Mouse (Mus musculus) gastrocnemius, adult 8-10 months (tissue): ENCODE results near the gene Gm49387. TPM values are rescaled to one million over a fixed set of nuclear protein-coding genes. Genes with fewer than 3 reads are reported as not detected.

Experiments used
- DNase-seq, 2 experiments: peaks; one replicate each; pipeline ENCODE4 v3.0.0; 2022; ENCODE audit warnings: low spot score in 2 of 2
- total RNA-seq, 4 experiments: library from RNA; stranded (reverse); gene quantifications; 2 replicates each; pipeline ENCODE4 v1.2.4; 2022

Gm49387 gene
- total RNA-seq, 4 experiments from 2014 or later: not detected

DNA sequence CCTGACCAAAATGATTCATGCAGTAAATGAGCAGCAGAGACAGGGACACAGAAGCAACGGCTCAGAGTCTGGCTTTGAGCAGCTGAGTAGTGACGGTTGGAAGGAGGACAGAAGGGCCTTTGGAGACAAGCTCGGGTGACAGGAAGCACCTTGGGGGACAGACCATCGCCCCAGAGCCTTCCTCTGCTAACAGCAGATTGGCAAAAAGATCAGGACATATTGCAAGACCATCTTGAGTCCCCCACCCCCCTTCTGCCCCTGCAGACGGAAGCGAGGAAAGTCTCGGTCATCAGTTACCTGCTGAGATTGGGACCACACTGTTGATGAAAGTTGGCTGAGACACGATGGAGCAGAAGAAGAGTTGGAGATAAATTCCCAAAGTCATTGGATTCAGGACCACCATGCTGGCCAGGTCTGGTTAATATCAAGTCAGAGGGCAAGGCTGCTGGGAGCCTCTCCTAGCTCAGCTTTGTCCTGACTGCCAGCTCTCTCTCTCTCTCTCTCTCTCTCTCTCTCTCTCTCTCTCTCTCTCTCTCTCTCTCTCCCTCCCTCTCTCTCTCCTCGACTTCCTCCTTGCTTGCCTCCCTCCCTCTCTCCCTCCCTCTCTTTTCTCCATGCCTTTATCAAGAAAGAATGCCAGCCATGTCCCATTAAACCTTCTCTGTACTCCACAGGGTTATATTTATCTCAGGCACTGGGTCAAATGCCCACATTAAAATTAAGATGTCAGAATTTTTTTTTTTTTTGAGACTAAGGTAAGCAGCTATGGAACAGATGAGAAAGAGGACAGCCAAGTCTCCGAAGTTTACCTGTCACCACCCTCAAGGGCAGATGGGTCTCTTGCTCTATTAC is 63.6 kb downstream of the Gm49387 start:
- no peak for DNase-seq

DNA sequence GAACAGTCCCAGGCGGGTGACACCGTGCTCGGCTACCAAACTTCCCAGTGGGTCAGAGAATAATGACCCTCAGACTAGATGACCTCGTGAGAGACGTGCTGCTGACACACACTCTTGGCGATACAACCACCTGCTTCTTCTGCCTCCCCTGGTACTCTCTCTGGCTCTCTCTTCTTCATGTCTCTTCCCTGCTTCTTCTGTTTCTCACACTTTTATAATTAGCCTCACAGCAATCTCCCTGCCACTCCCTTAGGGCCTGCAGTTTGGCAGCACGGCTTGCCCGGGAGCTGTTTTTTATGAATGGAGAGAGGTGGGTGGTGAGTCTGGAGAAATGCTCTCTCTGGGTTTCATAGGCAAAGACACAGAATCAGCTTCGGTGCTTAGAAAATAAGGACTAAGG is 64.8 kb downstream of the Gm49387 start:
- DNase-seq: peak in 1 of 2 experiments; percentile 30

DNA sequence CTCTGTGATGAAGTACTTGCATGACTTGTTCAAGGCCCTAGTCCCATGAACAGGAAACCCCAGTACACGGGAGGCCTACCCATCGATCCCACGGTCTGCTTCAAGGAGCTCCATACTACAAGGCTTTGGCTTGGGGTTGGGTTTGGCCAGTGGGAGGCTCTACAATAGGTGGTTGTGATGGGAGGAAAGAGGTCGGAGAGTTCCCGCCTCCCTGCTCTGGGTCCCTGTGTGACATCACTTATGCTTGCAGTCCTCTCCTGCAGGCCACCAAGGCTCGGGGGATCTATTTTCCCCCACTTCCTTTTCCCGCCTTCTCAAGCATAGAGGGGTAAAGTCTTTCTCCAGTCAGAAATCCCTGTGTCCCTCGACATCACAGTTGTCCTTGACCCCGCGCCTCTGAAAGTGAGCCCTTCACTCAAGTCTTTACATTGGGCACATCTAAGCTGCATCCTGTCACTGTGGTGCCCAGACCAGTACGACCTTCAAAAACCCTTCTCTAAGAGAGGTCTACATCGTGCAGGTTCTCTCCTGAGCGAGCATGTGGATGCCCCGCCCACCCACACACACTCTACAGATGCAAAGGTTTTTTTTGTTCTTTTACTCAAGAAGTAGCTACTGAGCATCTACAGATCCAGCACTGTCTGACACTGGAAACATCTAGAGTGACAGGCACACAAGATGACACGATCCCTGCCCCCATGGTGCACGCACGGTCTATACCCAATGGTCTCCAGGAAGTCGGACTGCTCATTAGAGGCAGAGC is 65.6 kb downstream of the Gm49387 start:
- no peak for DNase-seq

DNA sequence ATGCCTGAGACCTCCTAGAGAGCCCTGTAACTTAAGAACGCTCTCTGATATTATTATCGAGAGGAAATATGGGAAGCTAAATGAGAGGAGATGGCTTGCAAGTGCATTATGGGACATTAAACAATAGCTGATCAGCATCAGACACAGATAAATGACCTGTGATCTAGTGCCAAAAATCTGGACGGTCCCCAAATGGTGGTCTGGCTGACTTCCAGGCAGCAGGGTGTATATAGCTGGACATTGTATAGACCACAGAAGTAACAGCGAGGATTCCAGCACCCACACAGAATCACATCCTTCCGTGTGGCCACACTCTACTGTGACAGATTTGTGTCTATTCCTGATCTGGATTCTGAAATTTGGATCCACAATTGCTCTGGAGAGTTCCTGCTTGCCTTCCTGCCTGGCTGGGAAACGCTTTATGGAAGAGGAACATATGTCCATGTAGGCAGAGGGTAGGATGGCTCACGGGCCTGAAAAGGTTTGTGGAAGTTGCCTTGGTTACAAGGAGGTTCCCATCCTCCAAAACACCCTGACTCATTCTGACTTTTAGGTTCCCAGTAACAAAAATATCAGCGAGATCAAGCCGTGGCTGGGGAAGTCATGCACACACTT is 68.0 kb downstream of the Gm49387 start:
- DNase-seq: no peak

DNA sequence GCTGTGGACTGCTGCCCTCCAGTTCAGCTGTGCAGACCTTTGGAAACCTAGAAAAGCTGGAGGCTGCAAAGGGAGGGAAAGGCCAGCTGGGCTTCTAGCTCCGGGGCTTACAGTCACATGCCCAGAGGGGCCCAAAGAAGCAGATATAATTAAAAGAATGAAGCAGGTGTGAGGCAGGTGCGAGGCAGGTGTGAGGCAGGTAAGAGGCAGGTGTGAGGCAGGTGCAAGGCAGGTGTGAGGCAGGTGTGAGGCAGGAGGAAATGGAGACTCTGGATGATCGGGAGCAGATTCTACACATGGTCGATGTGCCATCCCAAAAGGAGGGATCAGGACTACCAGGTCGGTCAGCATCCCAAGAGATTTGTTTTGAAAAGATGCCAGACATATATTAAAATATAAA is 69.3 kb downstream of the Gm49387 start:
- no peak for DNase-seq

DNA sequence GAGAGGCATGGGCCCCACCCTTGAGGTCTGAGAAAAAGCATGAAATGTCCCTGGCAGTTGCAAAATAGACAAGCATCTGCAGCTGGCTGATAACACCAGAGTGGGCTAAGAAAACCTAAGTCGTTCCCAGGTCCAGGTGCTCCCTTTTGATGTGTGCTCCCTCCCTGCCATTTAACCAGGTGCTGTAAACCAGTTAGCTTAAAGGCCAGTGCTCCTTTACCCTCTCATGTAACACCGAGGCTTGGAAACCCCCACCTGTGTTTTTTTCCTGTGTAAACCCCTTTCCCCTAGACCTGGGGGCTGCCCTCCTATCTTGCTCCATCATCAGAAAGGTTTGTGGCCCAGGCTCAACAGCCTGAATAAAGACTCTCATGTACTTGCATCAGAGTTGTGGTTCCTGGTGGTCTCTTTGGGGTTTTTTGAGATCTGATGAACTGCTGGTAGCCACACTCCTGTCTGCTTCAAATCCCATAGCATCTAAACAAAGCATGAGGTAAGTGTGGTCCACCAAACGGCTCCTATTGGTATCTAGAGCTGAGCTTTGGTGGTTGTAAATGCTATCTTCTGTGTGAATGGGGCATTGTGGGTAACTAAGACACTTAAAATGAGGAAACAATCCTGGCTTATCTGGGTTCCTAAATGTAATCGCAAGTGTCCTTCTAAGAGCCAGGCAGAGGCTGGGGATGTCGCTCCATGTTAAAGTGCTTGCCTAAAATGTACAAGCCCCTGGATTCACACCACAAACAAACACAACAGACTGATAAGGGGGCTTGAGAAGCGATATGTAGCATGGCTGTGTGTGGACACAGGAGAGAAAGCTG is 70.3 kb downstream of the Gm49387 start:
- DNase-seq: no peak

DNA sequence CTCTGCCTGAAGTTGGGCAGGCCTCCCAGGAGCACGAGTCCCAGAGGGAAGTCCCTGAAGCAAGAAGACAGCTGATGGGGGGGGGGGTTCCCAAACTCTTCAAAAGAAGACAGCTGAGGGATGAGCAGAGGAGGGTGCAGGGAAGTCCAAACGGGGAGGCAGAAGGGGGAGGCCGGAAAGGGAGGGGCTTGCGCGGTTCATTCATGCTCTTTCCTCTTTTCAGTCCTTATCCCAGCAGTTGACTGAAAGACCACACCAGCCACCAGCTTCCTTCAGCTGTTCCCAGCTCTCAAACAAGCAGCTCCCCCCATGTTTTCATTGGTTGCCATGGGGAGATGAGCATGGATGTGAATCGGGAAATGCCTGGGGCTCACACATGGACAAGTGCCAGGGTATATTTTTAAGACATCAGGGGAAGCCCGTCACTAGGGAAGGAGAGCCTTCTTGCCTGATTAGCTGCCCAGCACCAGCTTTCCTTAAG is 71.5 kb downstream of the Gm49387 start:
- DNase-seq: no peak

DNA sequence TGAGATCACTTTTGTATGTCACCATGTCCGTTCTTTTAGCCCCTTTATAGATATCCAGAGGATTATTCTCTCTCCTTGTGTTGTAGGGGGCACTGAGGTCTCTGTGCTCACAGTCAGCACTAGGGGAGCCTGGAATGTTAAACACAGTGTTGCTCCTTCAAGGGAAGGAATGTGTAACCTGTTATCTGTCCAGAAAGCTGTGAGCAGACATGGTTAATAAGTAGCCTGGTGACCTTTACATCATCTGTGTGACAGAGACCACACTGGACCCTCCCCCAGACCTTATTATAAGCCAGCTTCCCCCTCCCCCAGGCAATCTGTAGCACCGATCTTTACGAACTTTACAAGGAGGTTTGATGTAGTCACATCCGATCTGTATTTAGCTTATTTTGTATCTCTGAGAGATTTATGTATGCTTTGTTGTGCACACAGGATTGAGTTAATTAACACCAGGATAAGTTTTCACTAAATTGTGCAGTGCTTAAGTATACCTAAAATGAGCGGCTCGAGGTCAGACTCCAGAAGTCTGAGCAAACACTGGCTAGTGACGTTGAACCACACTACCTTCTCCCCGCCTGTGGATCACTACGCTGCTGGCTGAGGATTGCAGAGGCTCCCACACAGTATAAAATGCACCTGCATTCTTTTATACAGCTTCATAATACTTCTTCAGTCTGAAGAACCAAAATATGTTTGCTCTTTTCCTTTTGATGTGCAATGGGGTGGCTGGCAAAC is 75.0 kb downstream of the Gm49387 start:
- no peak for DNase-seq

DNA sequence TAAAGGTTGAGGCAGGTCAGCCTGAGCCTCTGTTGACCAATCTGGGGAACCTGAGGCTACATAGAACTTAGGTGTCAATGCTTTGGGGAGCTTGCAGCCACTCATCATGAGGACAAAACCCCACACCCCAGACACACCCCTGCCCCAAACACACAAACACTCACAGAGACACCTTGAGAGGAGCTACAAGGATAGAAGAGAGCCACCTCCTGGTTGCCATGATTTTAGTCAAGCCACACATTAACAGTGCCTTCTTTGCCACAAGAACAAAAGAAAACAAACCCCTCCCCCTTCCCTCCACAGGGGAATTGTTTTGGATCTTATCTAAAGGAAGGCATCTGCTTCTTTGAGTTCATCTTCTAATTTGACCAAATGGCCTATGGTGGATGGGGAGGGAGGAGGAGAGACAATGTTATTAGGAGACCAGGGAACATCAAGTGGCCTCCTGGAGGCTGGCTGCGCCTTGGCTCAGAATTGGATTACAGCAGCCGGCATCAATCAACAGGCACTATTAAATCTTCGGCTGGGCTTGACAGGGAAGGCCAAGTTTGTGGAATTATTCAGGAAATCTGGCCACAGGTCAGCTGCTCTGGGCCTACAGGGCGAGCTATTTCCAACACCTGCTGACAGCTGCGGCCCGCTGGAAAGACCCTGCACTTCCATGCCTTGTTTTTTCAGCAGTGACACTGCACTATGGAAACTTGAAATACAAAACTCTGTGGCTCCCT is 76.1 kb downstream of the Gm49387 start:
- DNase-seq: peak in 1 of 2 experiments; percentile 22

DNA sequence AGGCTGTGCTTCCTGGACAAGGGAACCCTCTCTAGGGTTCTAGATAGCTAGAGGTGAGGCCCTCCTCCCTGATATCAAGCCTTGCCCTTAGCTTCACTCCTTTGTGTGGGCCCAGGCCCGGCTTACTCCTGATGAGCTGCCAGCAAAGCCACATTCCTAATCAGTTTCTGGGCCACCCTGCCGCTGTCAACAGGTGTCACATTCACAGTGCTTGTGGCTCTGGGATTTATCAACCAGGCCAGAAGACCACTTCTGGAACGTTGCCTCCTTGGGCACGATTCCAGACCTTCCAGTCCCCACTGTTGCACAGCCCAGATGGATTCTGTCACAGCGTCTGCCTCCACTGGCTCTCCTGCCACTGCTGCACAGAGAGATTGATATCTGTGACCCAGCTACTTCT is 79.8 kb downstream of the Gm49387 start:
- no peak for DNase-seq

DNA sequence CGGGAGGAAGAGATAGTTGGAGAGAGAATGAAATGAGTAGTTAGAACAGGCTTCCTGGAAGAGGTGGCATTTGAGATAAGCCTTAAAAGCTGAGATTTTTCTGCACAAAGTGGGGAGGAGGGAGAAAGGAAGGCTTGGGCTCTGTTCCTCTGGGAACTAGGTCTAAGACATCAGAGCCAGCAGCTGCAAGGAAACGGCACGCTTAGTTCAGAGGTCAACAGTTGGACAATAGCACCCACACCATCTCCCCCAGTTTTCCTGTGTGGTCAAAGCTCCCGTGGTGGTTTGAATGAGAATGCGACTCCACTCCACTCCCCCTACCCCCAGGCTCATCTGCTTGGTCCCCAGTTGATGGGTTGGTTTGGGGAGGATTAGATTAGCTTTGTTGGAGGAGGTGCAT is 81.5 kb downstream of the Gm49387 start:
- DNase-seq: no peak

DNA sequence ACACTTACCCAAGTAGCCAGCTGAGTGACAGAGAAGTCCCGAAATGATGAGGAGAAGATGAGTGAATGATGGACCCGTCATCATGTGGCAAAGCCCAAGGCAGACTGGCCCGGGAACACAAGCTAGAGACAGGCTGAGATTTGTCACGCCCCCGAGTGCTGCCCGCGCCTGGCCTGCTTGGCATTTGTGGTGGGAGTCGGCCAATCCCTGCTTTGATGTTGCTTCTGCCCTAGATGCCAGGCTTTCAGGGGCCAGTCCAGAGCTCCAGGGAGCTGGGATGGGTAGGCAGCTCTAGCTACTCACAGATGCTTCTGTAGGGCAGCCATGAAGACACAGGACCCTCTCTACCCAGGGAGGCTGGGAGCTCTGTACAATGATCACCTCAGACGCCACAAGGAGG is 82.9 kb downstream of the Gm49387 start:
- DNase-seq: no peak

DNA sequence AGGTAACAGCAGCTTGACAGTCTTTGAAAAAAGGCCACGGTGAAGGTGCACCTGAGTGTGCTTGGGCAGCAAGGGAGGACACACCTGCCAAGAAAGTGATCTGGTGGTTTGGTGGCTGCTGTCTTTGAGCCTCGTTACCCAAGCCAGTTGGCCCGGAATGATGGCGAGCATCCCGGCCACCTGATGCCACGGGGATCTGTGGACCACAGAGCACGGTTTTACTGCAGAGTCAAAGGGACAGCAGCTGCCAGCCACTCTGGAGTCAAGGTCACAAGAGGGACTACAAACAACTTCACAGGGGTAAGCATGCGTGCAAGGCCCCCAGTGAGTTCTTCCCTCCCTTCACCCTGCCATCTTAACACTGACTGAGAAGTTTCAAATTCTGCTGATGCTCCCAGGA is 83.4 kb downstream of the Gm49387 start:
- DNase-seq: peak; percentile 45 to 72

DNA sequence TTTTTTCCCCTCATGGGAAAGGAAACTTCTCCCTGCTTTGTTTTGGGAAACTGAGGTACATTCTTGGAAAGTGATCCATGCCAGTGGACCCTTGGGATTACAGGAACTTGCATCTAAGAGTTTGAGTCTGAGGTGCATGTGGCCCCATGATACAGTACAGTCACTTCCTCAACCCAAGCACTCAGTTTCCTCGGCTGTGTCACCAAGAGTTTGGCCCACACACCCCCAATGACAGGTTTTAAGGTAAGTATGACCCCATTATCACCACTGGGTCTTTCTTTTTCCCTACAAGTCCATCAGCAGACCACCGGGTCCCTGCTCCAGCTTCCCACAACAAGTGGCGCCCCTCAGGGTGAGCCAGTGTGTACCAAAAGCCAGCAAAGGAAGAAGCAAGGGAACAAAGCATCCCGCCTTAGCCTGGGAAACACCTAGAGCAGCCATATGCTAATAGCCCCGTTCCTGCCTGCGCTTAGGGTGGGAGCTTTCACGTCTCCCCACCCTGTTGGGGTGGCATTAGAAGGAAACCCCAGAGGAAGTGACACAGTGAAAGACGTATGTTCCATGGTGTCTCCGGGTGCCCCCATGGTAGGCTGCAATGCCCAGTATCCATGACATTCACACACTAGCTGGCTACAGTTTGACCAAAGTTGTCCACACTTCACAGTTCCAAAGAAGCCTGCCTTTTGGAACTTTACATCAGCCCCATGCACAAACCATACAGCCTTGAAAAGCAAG is 84.0 kb downstream of the Gm49387 start:
- no peak for DNase-seq

DNA sequence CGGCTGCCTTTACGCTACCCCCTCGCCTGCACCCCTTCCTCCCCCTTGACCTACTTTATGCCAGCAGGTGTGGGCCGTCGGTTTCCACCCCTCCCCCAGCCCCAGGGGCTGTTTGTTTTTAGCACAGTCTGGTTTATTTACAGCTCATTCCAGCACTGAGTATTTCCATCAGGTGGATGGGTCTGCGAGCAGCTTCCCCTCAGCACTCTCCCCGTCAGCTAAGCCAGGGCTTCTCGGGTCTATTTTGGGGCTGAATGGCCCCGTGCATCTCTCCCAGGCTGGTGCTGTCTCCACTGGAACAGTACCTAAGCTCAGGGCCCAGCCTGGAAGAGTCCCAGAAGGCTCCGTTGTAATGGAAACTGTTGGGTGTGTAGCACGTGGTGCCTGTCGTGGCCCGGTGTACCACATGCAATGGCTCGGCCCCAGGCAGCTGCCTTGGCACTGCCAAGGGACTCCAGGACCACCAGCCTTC is 84.7 kb downstream of the Gm49387 start:
- DNase-seq: peak; percentile 70 to 85

DNA sequence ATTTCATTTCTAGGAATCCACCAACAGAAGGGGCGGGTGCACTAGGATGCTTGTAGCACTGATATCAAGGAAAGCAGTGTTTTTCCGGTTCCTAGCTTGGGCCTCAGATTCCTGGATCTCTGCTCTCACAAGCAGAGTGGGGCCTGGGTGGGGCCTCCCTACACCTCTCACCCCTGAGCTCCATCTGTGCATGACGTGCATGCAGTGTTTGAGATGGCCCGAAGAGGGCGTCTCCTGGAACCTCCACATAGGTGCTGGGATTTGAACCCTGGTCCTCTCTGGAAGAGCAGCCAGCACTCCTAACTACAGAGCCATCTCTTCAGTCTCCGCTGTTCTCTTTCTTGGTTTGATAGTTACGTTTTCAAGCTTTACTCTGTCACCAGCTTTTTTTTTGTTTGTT is 85.7 kb downstream of the Gm49387 start:
- DNase-seq: no peak

DNA sequence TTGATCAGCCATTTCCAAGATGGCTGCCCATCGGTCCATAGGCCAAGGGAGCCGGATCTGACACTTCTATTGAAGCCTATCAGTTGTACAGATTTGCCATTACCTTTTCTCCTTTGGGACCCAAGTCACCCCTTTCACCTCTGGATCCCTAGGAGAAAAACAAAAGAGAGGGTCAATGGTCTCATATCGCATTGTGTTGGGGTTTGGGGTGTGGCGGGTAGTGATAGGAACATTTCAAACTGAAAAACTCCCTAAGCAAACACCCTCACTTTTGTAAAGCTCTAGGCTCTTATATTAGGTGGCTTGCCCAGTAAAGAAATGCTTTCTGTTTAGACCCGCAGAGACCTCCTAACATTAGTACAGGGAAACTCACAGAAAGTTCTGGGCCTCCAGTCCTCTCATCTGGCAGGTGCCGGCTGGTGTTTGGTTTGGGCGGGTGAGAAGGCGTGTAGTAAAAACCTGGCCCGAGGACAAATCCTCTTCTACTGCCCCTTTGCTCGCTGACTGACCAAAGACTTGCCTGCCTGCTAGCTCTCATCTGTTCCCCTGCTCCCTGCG is 96.7 kb downstream of the Gm49387 start:
- DNase-seq: no peak

DNA sequence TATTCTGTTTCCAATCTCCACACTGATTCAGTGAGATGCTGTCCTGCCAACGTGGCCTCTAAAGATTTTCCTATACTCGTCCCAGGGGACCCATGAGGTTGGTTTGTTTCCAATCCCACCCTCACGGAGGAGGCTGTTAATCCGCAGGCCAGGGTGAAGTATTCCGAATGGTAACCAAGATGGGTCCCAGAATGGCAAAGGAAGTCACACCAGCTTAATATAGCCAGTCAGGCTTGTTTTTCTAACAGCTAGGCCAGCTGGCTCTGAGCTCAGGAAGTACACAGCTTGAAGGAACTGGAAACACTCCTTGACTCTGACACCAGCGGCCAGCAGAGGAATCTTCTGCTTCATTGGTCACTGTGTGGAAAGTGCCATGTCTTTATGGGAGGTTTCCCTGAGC is 103.4 kb downstream of the Gm49387 start:
- peak; percentile 57 to 66 for DNase-seq

DNA sequence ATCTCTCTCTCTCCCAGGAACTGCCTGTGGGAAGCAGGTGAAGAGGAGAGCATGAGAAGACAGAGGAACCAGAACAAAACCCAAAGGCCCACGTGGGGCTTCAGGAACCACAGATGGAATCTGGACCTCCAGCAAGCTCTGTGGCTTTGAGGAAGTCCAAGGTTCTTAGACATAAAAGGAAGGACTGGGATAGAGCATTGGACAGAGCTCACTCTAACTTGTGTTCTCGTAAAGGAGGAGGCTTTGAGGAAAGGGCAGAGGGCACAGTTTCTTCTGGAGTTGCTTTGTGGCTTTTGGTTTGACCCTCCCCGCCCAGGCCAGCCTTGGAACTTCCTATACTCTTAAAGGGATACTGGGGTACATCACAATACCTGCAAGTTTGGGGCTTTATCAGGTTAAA is 108.0 kb downstream of the Gm49387 start:
- no peak for DNase-seq
